ENCODE assay signal across 26 mouse cellular contexts in genomic region chr13:25310068-25310467, GRCm38 (mm10). TPM values are rescaled to one million over a fixed set of nuclear protein-coding genes. Genes with fewer than 3 reads are reported as not detected.
"Had no signal": no experiment of that assay in that cellular context is flagged by ENCODE, and none has a peak within 500 bp of the region (broad histone marks: within the 10 kb centered on the region; RNA-seq: fewer than 3 reads in every experiment).

No protein-coding gene starts in this region.

- H3K4me2 ChIP-seq: kidney, embryonic 15.5 days; limb, embryonic 12.5 days; limb, embryonic 15.5 days; liver, embryonic 11.5 days; liver, embryonic 15.5 days; lung, embryonic 15.5 days; midbrain, embryonic 11.5 days; neural tube, embryonic 12.5 days; neural tube, embryonic 15.5 days had no signal

- H3K4me3 ChIP-seq: kidney, embryonic 15.5 days; limb, embryonic 12.5 days; limb, embryonic 15.5 days; liver, embryonic 15.5 days; lung, embryonic 15.5 days; neural tube, embryonic 12.5 days; neural tube, embryonic 15.5 days had no signal

- H3K9me3 ChIP-seq: kidney, embryonic 15.5 days; limb, embryonic 12.5 days; limb, embryonic 15.5 days; liver, embryonic 15.5 days; lung, embryonic 15.5 days; neural tube, embryonic 12.5 days; neural tube, embryonic 15.5 days had no signal

- H3K36me3 ChIP-seq: kidney, embryonic 15.5 days; limb, embryonic 12.5 days; limb, embryonic 15.5 days; liver, embryonic 15.5 days; lung, embryonic 15.5 days; neural tube, embryonic 12.5 days; neural tube, embryonic 15.5 days had no signal

- H3K9ac ChIP-seq: kidney, embryonic 15.5 days; limb, embryonic 12.5 days; limb, embryonic 15.5 days; liver, embryonic 15.5 days; lung, embryonic 15.5 days; neural tube, embryonic 12.5 days; neural tube, embryonic 15.5 days had no signal

- H3K27me3 ChIP-seq: kidney, embryonic 15.5 days; limb, embryonic 15.5 days; liver, embryonic 15.5 days; lung, embryonic 15.5 days; neural tube, embryonic 12.5 days; neural tube, embryonic 15.5 days had no signal

- H3K27ac ChIP-seq: kidney, embryonic 15.5 days; limb, embryonic 12.5 days; limb, embryonic 15.5 days; liver, embryonic 15.5 days; lung, embryonic 15.5 days; neural tube, embryonic 12.5 days; neural tube, embryonic 15.5 days; stomach, postnatal 0 days had no signal

- H3K4me1 ChIP-seq: kidney, embryonic 15.5 days; limb, embryonic 12.5 days; limb, embryonic 15.5 days; liver, embryonic 15.5 days; lung, embryonic 15.5 days; neural tube, embryonic 12.5 days; neural tube, embryonic 15.5 days had no signal

- DNase-seq: kidney, adult 8-10 months; kidney, postnatal 10 days; kidney, postnatal 36 days; left cerebral cortex, postnatal 4 days; lung, adult 18-20 months; lung, postnatal 10 days; lung, postnatal 4 days; midbrain, embryonic 14.5 days; right cerebral cortex, adult 18-20 months; right cerebral cortex, postnatal 14 days; right cerebral cortex, postnatal 4 days; thymus, adult 2 months; thymus, postnatal 14 days; thymus, postnatal 4 days had no signal

RNA-seq across cellular contexts. Expression of gene Nrsn1, which starts 39.8 kb away (rescaled TPM):
- total RNA-seq: megakaryocyte progenitor cell, adult 5-6 weeks; megakaryocyte-erythroid progenitor cell, adult 5-6 weeks had no signal
- polyA plus RNA-seq: liver, embryonic 15.5 days; thymus, adult 2 months had no signal
